In the genomic region with DNA sequence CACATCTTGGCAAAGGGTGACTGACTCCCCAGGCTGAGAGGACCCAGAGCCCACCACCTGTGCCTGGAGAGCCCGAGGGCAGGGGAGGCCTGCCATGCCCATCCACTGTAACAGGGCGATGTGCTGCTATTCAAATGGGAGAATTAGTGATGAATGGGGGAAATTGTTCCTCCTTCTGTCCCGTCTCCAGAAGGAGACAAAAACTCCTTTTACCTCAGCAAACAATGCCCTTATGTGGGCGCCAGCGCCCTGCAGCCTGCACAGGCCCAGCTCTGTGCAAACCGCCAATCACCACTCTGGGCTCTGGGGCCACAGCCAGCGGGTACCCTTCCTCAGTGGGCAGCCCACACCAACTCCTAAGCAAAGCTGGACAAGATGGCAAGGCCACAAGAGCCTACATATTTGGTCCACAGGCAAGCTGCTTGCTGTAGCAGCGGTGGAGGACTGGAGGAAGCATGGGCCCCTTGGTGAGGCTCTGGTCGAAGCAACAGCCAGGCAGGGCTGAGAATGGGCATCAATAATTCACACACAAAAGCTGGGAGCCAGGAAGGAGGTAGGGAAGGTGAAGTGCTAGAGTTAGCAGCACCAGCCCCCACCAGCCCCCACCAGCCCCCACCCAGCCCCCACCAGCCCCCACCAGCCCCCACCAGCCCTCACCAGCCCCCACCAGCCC, we compare ENCODE assay signal across 8 mouse cellular contexts.
DNase-seq lines count a peak whose midpoint lies in the region; ATAC-seq and TF ChIP-seq lines count a peak whose summit lies in the region.

No protein-coding gene starts in this region.

- H3K4me1 ChIP-seq in lung, embryonic 15.5 days, result peaks cover 62% of the 10 kb centered on the region
- H3K4me1 ChIP-seq in lung, adult 2 months (ENCODE audit: control insufficient read depth, insufficient read depth, low read length), result peaks cover 14% of the 10 kb centered on the region
- peaks cover 36% of the 10 kb centered on the region for H3K4me1 ChIP-seq in forebrain, embryonic 16.5 days (replicated peaks; ENCODE audit: control insufficient read depth, insufficient read depth, low read length)
- H3K4me1 ChIP-seq in limb, embryonic 10.5 days, result peaks cover 50% of the 10 kb centered on the region
- peaks cover 44% of the 10 kb centered on the region for H3K4me1 ChIP-seq in stomach, embryonic 14.5 days (ENCODE audit: control insufficient read depth, insufficient read depth, low read length)

- H3K4me3 ChIP-seq in lung, embryonic 15.5 days, result no peak overlapping the region
- no peak overlapping the region for H3K4me3 ChIP-seq in lung, adult 2 months (replicated peaks; ENCODE audit: extremely low read depth, low read depth, low read length)
- H3K4me3 ChIP-seq in forebrain, embryonic 16.5 days (replicated peaks; ENCODE audit: low read length), result no peak overlapping the region
- H3K4me3 ChIP-seq in limb, embryonic 10.5 days, result no peak overlapping the region
- no peak overlapping the region for H3K4me3 ChIP-seq in stomach, embryonic 14.5 days (ENCODE audit: low read depth, low read length)

- no peaks in the 10 kb centered on the region for H3K9me3 ChIP-seq in lung, embryonic 15.5 days
- no peaks in the 10 kb centered on the region for H3K9me3 ChIP-seq in forebrain, embryonic 16.5 days (ENCODE audit: control insufficient read depth, low read length)
- no peaks in the 10 kb centered on the region for H3K9me3 ChIP-seq in limb, embryonic 10.5 days (replicated peaks)
- no peaks in the 10 kb centered on the region for H3K9me3 ChIP-seq in stomach, embryonic 14.5 days (ENCODE audit: control insufficient read depth, low read depth, low read length)

- no peak for TF ChIP-seq POLR2A in lung, adult 2 months (IDR thresholded peaks at IDR 0.05; ENCODE audit: borderline replicate concordance, extremely low read depth, low read depth, low read length)

- no peak overlapping the region for H3K4me2 ChIP-seq in lung, embryonic 15.5 days
- H3K4me2 ChIP-seq in forebrain, embryonic 16.5 days (ENCODE audit: low read length), result no peak overlapping the region
- H3K4me2 ChIP-seq in stomach, embryonic 14.5 days (replicated peaks; ENCODE audit: low read depth, low read length), result no peak overlapping the region

- peak overlapping the region; percentile 78 for H3K27ac ChIP-seq in lung, embryonic 15.5 days
- H3K27ac ChIP-seq in forebrain, embryonic 16.5 days (ENCODE audit: low read length), result peak overlapping the region; percentile 73
- H3K27ac ChIP-seq in limb, embryonic 10.5 days, result peak overlapping the region; percentile 50; the same call in 1 of the 2 replicates
- peak overlapping the region; percentile 59; the same call in 1 of the 2 replicates for H3K27ac ChIP-seq in stomach, embryonic 14.5 days (ENCODE audit: low read length)

- no peak for DNase-seq in lung, adult 2 months
- no peak for DNase-seq in limb, embryonic 10.5 days (ENCODE audit: low spot score)
- DNase-seq in cerebellum, adult 9-10 months, result no peak
- DNase-seq in thymus, postnatal 14 days, result no peak

- no peak overlapping the region for H3K9ac ChIP-seq in lung, embryonic 15.5 days
- H3K9ac ChIP-seq in forebrain, embryonic 16.5 days (replicated peaks; ENCODE audit: low read depth, low read length), result 0 out of 2 replicates have a peak overlapping the region, but pooled peaks have one; percentile 10
- H3K9ac ChIP-seq in stomach, embryonic 14.5 days (replicated peaks; ENCODE audit: low read depth, low read length), result no peak overlapping the region

- no peaks in the 10 kb centered on the region for H3K27me3 ChIP-seq in lung, embryonic 15.5 days
- H3K27me3 ChIP-seq in forebrain, embryonic 16.5 days (replicated peaks; ENCODE audit: control insufficient read depth, insufficient read depth, low read length), result no peaks in the 10 kb centered on the region
- H3K27me3 ChIP-seq in limb, embryonic 10.5 days (ENCODE audit: low read depth, poor library complexity, severe bottlenecking), result no peaks in the 10 kb centered on the region
- H3K27me3 ChIP-seq in stomach, embryonic 14.5 days (ENCODE audit: control insufficient read depth, insufficient read depth, low read length), result no peaks in the 10 kb centered on the region

- ATAC-seq in lung, embryonic 15.5 days (ENCODE audit: borderline replicate concordance, extremely low read depth, low FRiP score, low TSS enrichment), result no peak
- ATAC-seq in forebrain, embryonic 16.5 days, result peak; percentile 86
- no peak for ATAC-seq in stomach, embryonic 14.5 days (ENCODE audit: insufficient number of reproducible peaks, insufficient read depth, low FRiP score, low read depth)
- ATAC-seq in megakaryocyte-erythroid progenitor cell, adult 5-6 weeks (replicated peaks; ENCODE audit: low FRiP score, low TSS enrichment, poor library complexity, severe bottlenecking), result no peak

- TF ChIP-seq CTCF in lung, adult 2 months (IDR thresholded peaks at IDR 0.05; ENCODE audit: insufficient read depth, low read length), result no peak

- WGBS in lung, embryonic 15.5 days, result 48% methylated on average over 9 of the region's 9 CpGs
- WGBS in lung, adult 2 months, result 74% methylated on average over 9 of the region's 9 CpGs
- 7% methylated on average over 9 of the region's 9 CpGs for WGBS in forebrain, embryonic 16.5 days
- 68% methylated on average over 9 of the region's 9 CpGs for WGBS in limb, embryonic 10.5 days
- 52% methylated on average over 9 of the region's 9 CpGs for WGBS in stomach, embryonic 14.5 days

- peaks cover 8% of the 10 kb centered on the region for H3K36me3 ChIP-seq in lung, embryonic 15.5 days
- H3K36me3 ChIP-seq in forebrain, embryonic 16.5 days (ENCODE audit: control insufficient read depth, insufficient read depth), result peaks cover 7% of the 10 kb centered on the region
- peaks cover 77% of the 10 kb centered on the region for H3K36me3 ChIP-seq in limb, embryonic 10.5 days
- peaks cover 17% of the 10 kb centered on the region for H3K36me3 ChIP-seq in stomach, embryonic 14.5 days (ENCODE audit: control insufficient read depth, insufficient read depth, low read length)
